Mouse (Mus musculus) frontal cortex, postnatal 36 days (tissue): ENCODE measurements around the gene Stk36.

Experiments
- DNase-seq, 2 experiments: peaks; one replicate each; pipeline ENCODE4 v3.0.0; 2022; ENCODE audit warnings: low spot score in 2 of 2

Stk36 gene

DNA sequence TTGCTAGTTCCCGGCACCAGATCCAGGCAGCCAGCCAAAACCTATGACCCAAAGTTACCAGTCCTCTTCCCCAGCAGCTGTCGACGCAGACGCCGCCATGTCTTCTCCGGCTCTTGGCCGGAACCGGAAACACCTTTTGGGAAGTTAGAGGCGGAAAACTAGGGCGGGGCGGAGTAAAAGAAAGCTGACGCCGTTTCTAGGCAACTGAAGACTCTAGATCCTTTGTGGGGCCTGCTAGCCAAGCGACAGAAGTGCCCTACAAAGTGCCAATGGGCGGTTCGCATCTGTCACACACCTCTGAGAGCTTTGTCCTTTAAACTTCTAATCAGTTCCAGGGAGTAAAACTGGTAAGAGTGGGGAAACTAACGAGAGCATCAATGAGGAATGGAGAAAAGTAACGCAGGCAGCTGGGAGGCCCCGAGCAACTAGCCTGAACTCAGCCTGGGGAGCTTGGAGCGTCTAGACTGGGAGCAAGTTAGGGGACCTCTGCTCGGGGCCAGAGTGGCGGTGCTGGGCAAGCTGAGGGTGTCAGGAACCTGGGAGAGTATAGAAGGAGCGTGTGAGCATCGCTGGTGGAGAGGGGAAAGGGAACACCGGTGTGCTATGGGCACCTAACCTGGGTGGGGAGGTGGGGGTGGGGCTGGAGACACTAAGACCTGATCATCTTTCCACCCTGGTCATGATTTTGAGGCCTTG is at the start of gene Stk36, which contains the start of gene Rnf25:
TSS of gene Stk36 (plus strand) at position 179 of the 696 bp plus-strand sequence.
TSS of gene Rnf25 (minus strand) at position 131 of the 696 bp plus-strand sequence.
- peak; percentile 84 to 91 for DNase-seq

DNA sequence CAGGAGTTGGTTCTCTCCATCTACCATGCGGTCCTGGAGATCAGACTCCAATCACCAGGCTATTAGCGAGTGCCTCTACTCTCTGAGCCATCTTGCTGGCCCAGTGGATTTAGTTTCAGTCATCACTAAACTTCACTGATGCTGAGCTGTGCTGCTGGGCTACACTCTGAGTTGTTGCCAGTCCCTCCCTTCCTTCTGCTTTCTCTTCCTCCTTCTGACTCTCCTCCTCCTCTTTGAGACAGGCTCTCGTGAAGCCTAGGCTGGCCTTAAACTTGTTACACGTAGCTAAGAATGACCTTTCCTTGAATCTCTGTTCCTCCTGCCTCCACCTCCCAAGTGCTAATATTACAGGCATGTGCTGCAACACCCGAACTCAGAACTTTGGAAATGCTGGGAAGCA is 42.2 kb upstream of the Stk36 start:
- DNase-seq = no peak

DNA sequence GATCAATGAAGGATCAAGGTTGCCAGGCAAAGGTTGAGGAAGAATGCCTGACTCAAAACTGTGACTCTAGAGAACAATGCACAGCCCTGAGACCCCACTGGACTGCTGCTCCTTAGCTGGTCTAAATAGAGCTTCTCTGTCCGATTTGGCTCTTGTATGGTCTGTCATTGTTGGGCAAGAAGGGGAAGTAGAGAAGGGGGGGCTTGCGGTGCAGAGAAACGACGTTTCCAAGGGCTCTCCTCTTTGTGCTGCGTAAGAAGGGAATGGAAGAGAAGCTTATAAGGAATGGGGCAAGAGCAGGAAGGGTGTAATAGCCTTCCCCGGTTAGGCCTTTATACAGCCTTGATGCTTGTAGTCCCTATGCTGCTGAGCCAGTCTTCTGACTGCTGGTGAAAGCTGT is 35.4 kb upstream of the Stk36 start:
- no peak for DNase-seq

DNA sequence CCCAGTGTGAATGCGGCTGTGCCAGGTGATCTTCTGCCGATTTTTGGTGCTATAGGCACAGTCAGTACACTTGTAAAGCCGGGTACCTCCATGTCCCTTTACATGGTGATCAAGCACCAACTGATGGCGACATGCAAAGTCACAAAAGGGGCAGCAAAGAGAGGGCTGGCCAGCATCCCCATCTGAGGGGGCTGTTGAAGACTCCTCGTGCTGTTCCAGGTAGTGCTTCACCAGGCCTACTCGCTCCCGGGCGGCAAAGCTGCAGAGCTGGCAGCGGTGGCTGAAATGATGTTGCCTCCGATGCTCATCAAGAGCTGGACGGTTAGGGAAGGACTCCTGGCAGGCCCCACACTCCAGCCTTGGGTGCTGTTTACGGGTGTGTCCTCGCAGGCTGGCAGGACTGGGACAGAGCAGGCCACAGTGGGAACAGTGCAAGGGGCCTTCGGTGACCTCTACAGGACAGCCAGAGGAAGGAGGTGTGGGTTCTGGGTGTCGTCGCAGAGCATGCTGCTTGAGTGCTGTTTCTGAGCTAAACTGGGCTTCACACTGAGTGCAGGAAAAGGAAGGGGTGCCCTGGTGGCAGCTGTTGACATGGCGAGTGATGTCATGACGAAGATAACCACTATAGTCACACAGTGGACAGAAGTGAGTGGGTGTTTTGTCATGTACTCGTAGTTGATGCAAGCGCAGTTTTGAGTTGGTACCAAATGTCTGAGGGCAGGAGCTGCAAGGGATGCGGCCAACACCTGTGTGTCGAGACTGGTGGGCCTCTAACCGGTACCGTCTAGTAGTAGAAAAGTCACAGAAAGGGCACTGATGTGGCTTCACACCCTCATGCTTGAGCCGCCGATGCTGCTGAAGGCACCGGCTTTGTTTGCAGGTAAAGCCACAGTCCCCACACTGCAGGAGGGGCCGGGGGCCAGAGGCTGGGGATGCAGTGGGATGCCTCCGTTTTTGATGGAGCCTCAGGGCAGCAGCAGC is 31.2 kb upstream of the Stk36 start:
- no peak for DNase-seq

DNA sequence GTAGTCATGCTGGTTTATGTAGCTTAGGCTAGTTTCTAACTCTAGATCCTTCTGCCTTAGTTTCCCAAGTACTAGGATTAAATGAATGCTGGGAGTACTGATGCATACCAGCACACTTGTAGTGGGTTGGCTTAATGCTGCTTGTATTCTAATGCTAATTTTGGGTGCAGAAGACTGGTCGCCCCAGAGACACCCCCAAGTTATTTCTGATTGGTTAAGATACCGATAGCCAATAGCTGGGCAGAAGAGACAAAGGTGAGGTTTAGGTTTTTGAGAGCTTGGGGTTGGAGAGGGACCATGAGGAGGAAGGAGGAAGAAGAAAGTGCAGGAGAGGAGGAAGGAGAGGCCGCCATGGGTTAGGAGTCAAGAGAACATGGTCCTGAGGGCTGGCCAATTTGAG is 18.6 kb upstream of the Stk36 start:
- no peak for DNase-seq

DNA sequence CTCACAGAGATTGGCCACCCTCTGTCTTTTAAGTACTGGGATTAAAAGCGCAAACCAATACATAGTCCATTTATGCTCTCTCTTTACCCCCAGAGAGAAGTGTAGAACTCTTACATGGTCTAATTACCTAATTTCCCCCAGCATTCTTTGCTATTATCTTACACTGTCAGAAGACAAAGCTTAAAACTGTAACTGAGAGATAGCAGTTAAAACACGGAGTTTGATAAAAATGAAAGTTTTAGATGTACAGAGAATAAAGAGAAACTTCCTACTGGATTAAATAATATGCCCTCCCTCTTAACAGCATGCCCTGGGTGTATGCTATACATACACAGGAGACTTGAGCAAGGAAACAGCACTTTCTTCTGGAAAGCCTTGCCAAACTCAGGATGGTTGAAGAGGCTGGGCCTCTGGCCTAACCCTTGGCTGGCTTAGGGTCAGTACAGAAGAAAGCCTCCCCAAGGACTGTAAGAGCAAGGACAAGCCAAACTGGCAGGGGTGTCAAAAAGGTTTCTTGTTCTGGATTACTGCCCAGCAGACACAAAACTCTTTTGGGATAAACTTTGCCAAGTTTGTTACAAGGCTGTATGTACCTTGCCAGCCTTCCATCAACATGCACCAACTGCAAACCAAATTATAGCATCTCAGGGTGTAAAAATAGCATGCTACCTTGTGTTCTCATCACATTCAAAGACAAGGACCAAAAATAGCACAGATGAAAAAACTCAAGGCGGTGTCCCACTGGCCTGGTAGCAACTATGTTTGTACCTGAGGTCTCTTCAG is 16.4 kb upstream of the Stk36 start:
- no peak for DNase-seq

DNA sequence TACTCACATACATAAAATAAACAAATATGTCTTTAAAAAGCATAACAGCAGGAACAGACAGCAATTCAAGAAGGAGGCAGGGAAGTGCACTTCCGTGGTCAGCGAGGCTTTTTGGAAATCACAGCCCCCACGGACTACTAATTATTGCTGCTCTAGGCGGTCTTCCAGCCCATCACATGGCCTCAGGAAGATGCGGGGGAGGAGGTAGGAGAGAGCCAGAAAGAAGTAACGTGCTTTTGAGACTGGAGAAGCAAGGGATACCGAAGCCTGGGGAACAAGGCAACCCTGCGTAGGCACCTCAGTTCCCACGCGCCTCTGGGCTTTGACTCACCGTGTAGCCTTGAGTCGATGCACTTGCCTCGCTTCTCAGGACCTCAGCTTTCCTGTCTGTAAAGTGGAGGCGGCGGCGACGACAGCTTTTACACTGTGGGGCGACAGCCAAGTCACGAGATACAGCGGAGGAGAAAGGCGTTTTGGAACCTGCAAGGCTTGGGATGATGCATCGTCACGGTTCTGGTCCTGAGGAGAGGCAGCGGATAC is 13.9 kb upstream of the Stk36 start:
- DNase-seq = peak; percentile 85 to 86

DNA sequence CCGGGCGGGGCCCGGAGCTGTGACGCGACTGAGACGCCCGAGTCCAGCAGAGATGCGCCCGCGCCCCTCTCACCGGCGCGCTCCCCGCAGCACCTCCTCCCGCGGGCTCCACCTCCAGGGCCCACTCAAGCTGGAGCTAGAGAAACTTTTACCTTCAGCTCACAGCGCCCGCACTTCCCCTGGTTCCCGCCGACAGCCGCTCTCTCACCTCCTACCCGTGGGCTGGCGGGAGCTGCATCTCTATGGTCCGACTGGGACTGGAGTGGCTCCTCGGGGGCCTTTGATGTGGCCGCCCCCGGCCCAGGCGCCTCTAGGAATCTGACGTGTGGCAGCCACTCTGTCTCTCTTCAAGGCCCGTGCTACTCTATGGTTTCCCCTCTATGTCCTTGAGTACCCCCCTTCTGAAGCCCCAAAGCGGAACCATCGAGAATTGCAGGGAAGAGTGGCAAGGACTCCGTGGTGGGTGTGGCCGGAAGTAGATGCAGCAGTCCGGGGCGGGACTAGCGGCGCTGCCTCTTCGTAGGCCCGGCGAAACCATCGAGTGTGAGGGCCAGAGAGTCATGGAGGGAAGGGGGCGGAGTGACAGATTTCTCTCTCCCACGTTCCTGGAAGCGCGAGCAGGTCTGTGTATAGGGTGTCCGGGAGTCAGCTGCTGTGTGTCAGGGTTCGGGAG is 13.3 kb upstream of the Stk36 start, which contains the start of the genes Zfp142 and Bcs1l:
TSS of gene Zfp142 (minus strand) at position 474 of the 673 bp plus-strand sequence.
TSS of gene Bcs1l (plus strand) at position 517 of the 673 bp plus-strand sequence.
- peak; percentile 99 for DNase-seq

DNA sequence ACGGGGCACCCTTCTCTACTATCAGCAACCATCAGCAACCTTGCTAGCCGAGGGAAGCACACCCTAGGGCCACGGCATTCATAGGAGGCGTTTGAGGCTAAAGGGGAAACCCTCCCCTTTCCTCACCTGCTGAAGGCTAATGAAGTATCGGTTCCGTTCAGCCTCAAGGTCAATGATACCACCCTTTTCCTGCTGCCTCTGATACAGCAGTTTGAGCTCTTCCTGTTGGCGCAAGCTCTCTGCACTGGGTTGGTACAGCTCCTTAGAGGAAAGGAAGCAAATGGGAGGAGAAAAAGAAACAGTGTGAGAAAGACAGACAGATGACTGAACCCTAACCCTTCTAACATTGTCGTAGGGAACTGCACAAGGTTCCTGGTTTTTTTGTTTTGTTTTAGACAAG is 6.8 kb upstream of the Stk36 start:
- no peak for DNase-seq

DNA sequence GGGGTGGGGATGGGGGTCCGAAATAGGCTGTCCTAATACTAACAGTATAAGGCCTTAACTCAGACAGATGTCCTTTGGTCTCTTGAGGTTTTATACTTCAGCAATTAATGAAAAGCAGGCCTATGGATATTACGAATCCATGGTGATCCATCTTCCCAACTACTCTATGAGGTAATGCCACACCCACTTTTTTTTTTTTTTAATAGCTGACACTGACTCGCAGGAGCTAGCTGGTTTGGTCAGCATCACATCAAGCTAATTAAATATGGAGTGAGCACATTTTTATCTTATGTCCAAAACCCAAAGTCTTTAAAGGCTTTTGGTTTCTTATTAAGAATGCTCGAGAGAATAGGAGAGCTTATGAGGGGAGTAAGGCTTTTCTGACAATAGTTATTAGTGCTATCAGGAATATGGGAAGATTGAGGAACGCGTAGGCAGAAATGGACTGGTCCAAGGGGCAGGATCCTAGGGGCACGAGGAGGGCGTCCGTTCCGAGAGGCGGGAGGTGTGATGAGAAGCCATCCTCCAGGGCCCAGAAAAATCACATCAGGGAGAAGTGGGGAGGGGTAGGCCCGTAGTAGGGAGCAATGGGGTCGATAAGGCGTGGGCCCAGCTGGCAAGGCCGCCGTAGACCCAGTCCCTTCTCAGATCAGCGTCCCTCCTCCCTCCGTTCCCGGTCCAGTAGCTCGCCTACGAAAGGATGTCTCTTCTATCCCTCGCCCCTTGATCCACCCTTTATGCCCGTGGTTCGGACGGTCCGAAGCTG is 561 bp upstream of the Stk36 start:
- no peak for DNase-seq

DNA sequence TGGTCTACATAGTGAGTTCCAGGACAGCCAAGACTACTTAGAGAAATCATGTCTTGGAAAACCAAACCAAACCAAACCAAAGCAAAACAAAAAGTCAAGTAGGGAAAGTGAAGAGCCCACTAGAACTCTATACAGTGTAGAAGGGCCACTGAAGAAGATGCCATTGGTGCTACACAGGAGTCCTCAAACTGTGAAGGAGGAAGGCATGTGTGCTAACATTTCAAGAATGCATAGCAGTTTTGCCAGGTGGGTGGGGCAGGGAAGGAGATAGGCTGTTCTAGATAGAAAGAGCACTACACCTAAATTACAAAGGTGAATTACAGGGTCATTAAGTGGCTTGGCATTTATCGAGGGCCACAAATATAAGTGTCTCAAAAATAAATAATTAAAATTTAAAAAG is 22.9 kb downstream of the Stk36 start:
- no peak for DNase-seq

DNA sequence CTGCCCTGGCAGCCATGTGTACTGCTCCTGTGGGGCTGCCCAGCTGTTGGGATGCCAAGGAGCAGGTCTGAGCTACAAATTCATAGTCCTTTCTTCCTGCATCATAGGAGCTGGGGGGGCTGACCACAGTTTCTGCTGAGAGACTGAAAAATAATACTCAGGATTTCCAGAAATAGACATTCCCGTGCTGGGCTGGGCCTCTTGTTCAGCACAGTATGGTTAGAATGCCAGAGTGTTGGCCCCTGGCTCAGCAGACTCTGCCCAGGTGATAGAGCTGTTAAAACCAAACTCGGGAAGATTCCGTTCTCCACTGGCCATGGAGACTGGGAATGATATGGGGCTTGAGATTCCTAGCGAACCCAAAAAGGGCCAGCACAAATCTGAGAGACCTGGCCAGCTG is 24.8 kb downstream of the Stk36 start:
- DNase-seq = no peak

DNA sequence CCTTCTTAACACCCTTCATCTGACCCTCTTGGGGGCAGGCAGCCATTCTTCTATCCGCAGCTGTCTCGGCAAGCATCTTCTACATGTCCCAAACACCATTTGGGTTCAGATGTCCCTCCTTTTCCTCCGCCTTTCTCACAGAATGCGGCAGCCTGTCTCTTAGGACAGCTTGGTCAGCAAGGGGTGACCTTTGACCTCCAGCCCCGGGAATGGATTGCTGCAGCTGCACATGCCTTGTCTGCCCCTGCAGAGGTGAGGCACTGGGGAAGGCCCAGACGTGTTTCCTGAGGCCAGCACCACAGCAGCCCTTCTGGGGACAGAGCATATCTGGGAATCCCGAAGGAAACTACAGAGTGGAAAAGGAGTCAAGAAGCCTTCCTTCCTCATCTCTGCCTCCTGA is 26.8 kb downstream of the Stk36 start:
- no peak for DNase-seq

DNA sequence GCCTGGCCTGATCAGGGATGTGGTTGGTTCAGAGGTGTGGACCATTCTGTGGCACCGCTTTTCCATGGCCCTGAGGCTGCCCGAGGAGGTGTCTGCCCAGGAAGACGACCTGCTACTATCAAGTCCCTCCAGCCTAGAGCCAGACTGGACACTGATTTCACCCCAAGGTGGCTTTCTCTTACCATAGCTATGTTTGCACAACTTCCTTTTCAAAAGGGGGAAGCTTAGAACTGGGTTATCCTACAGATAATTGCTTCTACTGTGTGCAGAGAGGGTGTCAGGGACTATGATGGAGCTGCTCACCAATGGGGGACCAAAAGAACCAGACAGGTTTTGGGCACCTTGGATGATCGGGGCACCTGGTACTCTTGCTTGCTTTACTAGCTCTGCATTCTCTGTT is 31.5 kb downstream of the Stk36 start:
- no peak for DNase-seq

DNA sequence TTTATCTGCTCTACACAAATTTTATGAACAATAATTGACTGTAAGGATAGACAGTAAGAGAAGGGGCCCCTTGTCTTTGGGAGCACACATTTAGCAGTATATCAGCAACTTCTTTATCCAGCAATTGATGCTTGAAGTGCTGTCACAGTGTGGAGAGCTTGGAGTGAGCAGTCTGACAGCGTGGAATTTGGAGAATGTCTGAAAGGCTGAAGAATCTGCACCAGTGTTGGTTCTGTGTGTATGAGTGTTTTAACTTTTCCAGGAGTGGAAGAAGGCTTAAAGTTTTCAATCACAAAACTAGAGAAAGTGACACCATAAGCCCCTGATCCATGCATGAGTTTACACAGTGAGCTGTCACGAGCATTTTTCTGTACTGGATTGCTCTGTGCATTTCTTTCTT is 42.3 kb downstream of the Stk36 start:
- no peak for DNase-seq

DNA sequence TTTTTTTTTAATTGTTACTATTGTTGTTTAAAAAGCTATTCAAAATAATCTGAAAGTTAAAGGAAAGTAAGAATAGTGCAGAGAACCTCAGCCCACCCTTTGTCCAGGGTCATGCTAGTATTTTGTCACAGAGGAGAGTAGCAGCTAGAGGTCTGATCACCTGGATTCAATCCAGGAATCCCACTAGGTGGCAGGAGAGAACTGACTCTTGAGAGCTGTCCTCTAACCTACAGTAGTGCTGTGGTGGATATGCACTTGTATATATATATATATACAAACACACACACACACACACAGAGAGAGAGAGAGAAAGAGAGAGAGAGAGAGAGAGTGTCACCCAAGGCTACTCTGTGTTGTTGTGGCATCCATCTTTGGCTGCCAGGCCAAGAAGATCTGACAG is 42.7 kb downstream of the Stk36 start:
- DNase-seq = no peak

DNA sequence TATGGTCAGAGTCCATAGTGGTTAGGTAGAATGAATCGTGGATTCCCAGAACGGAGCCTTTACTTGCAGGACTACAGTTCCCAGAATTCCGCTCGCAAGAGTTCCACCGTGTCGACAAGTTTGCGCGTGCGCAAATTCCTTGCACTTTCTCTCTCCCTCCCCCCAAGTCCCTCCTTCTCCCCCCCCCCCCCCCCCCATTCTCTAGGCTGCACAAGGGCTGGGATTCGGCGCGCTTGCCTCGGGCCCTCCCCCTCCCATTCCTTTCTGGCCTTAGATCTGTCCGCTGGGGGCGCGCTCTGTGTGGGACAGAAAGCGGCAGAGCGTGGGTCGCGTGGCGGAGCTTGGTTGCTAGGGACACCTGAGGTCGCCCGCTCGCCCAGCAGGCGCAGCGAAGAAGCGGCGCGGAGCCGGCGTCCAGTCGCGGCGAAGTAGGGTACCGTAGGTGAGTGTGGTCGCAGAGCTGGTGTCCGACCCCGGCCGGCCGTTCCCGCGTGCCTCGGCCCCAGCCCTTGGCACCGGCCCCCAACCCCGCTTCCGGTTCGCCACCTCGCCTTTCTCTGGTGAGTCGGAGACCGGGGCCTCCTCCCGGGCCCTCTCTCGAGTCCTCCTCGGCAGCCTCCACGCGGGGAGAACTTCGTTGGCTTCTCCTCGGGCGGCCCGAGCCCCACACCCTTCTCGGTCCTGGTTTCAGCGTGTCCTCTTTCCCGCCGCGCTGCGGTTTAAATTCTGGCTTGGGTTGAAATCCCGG is 60.4 kb downstream of the Stk36 start, which contains the start of gene Ttll4:
TSS of gene Ttll4 (plus strand) at position 298 of the 748 bp plus-strand sequence.
- DNase-seq = peak; percentile 87 to 92

DNA sequence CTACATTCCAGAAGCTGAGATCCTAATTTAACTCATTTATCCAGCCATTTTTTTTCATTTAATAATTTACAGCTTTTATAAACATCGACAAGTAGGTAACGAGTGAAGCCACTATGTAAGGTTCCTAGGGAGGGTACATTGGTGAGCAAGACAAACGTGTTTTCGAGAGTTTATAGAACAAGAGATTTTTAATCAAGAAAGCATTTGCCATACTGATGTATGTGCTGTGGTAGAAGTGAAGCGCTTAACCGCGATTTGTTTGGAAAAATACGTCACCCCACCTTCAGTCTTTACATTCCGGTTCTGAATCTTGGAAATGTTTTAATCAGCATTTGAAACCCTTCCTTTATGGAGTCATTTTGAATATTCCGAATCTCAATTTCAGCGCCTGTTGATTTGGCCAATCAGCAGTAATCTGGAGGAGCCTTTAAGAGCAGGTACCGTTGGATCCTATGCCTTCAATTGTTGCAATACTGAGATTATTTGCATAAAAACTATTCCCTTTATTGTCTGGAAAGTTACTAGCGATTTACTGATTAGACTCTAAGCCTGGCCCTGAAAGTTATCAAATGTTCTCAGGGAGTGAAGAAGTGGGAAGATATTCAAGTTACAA is 61.1 kb downstream of the Stk36 start:
- no peak for DNase-seq

DNA sequence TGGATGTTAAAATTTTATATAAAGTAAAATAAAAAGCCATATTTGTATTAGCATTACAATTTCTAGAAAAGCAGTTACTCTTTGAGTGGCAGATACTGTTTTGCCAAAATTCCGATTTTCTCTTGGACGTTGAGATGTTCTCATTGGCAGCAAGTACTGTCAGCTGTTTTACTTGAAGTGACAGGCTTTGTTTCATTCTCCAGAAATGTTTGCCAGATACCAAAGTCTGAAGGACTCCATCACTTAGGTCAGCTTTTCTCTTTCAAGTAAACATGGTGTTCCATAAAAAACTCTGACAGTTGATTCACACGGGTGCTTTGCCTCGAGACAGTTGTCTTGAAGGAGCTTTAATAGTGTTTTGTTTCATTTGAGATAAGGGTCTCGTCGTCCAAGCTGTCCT is 63.9 kb downstream of the Stk36 start:
- DNase-seq = no peak
